Mouse (Mus musculus) CH12.LX (cell line): ENCODE data around the gene Slc25a41.

Source experiments
- CTCF ChIP-seq, 2 experiments: IDR thresholded peaks in 1 of 2; conservative IDR thresholded peaks in 1 of 2; 2 replicates each; pipeline ENCODE4 v1.5.1; 2011 to 2012; ENCODE audit warnings: low read depth in 2 of 2, low read length in 2 of 2, improper control_type of control experiment in 1 of 2, inconsistent platforms in 1 of 2, mild to moderate bottlenecking in 1 of 2, moderate library complexity in 1 of 2
- EP300 ChIP-seq: IDR thresholded peaks from 2 replicates; pipeline ENCODE4 v1.6.1; 2011; ENCODE audit warnings: low read length, improper control_type of control experiment
- KAT2A ChIP-seq: IDR thresholded peaks from 2 replicates; pipeline ENCODE4 v1.6.1; 2012; ENCODE audit warnings: low read length, improper control_type of control experiment, inconsistent platforms; ENCODE audit not compliant: insufficient replicate concordance
- MXI1 ChIP-seq: IDR thresholded peaks from 2 replicates; pipeline ENCODE4 v1.6.1; 2011; ENCODE audit warnings: mild to moderate bottlenecking, low read depth, low read length, improper control_type of control experiment
- POLR2A ChIP-seq: IDR thresholded peaks from 2 replicates; pipeline ENCODE4 v1.6.1; 2011; ENCODE audit warnings: low read depth, mild to moderate bottlenecking, improper control_type of control experiment, low read length
- USF1 ChIP-seq: IDR thresholded peaks from 2 replicates; pipeline ENCODE4 v1.6.1; 2014; ENCODE audit warnings: low read depth, mild to moderate bottlenecking, inconsistent platforms, low read length, improper control_type of control experiment
- ZMIZ1 ChIP-seq: IDR thresholded peaks from 2 replicates; pipeline ENCODE4 v1.6.1; 2012; ENCODE audit warnings: low read depth, mild to moderate bottlenecking, inconsistent platforms, low read length, improper control_type of control experiment

DNA sequence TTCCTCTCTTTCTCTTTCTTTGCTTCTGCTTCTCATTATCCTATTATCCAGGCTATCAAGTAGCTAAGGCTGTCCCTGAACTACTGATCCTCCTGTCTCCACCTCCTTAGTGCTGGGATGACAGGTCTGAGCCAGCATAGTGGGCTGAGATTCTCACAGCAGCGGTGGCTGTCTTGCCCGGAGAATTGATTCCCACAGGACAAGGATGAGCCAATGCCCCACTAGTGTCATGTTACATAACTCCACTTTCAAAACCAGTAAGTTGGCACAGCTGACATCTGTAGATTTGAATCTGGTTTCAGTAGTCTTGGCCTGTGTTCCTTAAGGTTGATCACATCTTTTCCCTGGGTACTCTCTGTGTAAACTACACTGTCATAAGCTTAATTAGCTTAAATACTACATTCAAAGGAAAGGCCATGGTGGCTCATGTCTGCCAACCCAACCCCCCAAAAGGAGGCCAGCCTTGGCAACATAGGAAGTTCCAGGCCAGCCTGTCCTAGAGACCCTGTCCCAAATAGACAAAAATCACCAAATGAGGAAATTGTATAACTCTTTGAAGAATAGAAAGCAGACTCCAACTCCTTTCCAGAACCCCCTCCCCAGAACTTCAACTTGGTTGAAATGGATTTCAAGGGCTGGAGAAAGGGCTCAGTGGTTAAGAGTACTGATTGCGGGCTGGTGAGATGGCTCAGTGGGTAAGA, 55.2 kb downstream of the Slc25a41 start:
- TF ChIP-seq MXI1 (no peak), CTCF (conservative IDR thresholded peaks at IDR 0.05 in 1 of 2, IDR thresholded peaks at IDR 0.05 in 1 of 2; ENCODE audit: low read depth in 2 of 2, low read length in 2 of 2) (no peak), ZMIZ1 (no peak), POLR2A (no peak), KAT2A (no peak), USF1 (no peak), EP300 (no peak)
